Mouse (Mus musculus): ENCODE results near the gene Zfp467. TPM values are rescaled to one million over a fixed set of nuclear protein-coding genes. Genes with fewer than 3 reads are reported as not detected.

Gene Zfp467
- total and polyA plus RNA-seq, 3 experiments = 0.85 to 5.7 TPM; not detected in 1

- no peaks in the 10 kb centered on the region for H3K36me3 ChIP-seq (ENCODE audit: control insufficient read depth in 1 of 2, insufficient read depth in 2 of 2, low read length in 2 of 2)
- H3K4me1 ChIP-seq (ENCODE audit: control insufficient read depth in 1 of 2, insufficient read depth in 2 of 2, low read length in 2 of 2) = no peaks in the 10 kb centered on the region
- H3K27me3 ChIP-seq (ENCODE audit: control insufficient read depth in 1 of 2, insufficient read depth in 2 of 2, low read length in 2 of 2) = no peaks in the 10 kb centered on the region
- no peak overlapping the region for H3K9ac ChIP-seq (ENCODE audit: control insufficient read depth, low read depth, low read length, poor library complexity, severe bottlenecking)
- H3K79me2 ChIP-seq (ENCODE audit: control insufficient read depth, insufficient read depth, low read length, poor library complexity) = no peaks in the 10 kb centered on the region
- no peak overlapping the region for H3K27ac ChIP-seq (ENCODE audit: control insufficient read depth, low read depth, low read length)
- DNase-seq (ENCODE audit: low read depth, low spot score) = no peak
- H3K4me3 ChIP-seq (ENCODE audit: control insufficient read depth in 1 of 2, insufficient read depth in 1 of 2, low read depth in 2 of 2, low read length in 2 of 2) = no peak overlapping the region
- TF ChIP-seq MYC (IDR thresholded peaks at IDR 0.05; ENCODE audit: low read depth, low read length) (no peak), ZNF384 (IDR thresholded peaks at IDR 0.05; ENCODE audit: low read depth, low read length) (no peak), MAX (IDR thresholded peaks at IDR 0.05; ENCODE audit: low read length) (no peak), UBTF (IDR thresholded peaks at IDR 0.05; ENCODE audit: borderline replicate concordance, insufficient read depth, low read depth, low read length) (no peak), GATA1 (IDR thresholded peaks at IDR 0.05; ENCODE audit: low read depth, low read length) (no peak), MAZ (IDR thresholded peaks at IDR 0.05; ENCODE audit: low read depth, low read length) (no peak), KAT2A (conservative IDR thresholded peaks at IDR 0.05; ENCODE audit: low read depth, low read length) (no peak), USF1 (IDR thresholded peaks at IDR 0.05; ENCODE audit: low read depth, low read length) (no peak), MEF2A (IDR thresholded peaks at IDR 0.05; ENCODE audit: extremely low read depth, insufficient replicate concordance, low read depth, low read length, poor library complexity, severe bottlenecking) (no peak), HCFC1 (IDR thresholded peaks at IDR 0.05; ENCODE audit: low read depth, low read length) (no peak), POLR2AphosphoS2 (IDR thresholded peaks at IDR 0.05; ENCODE audit: low read length) (no peak), POLR2A (IDR thresholded peaks at IDR 0.05; ENCODE audit: control insufficient read depth in 1 of 2, insufficient read depth in 1 of 2, low read depth in 1 of 2, low read length in 2 of 2, poor library complexity in 1 of 2) (no peak), NRF1 (IDR thresholded peaks at IDR 0.05; ENCODE audit: insufficient read depth, low read depth, low read length, poor library complexity, severe bottlenecking) (no peak), MYB (IDR thresholded peaks at IDR 0.05; ENCODE audit: low read depth, low read length) (no peak)
- H3K9me3 ChIP-seq (replicated peaks; ENCODE audit: insufficient read depth, low read length) = no peaks in the 10 kb centered on the region
Measured at GRCm38 (mm10) chr6:48420647-48421046, 25.0 kb downstream of the Zfp467 start.

DNA sequence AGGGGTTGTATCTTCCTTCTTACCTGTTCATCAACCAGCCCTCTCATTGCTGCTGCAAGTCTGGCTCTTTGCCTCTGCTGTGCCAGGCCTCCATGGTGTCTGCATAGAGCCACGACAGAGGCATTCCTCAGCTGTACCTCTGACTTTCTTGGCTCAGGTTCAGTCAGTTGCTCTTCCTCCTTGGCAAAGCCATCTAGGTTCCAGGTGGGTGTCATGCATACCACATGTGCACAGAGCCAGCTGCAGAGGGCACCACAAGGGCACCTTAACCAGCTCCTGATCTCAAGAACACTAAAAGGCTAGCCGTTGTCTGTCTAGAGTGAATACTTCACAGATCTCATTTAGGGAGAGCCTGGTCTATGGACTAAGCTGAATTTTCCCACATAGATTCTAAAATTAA is 29.1 kb downstream of the Zfp467 start:
- no peaks in the 10 kb centered on the region for H3K79me2 ChIP-seq (ENCODE audit: control insufficient read depth, insufficient read depth, low read length, poor library complexity)
- H3K4me1 ChIP-seq (ENCODE audit: control insufficient read depth in 1 of 2, insufficient read depth in 2 of 2, low read length in 2 of 2) = no peaks in the 10 kb centered on the region
- no peak for DNase-seq (ENCODE audit: low read depth, low spot score)

More for the DNA sequence above, 29.1 kb downstream of the Zfp467 start:
- no peaks in the 10 kb centered on the region for H3K36me3 ChIP-seq (ENCODE audit: control insufficient read depth in 1 of 2, insufficient read depth in 2 of 2, low read length in 2 of 2)
- no peak overlapping the region for H3K27ac ChIP-seq (ENCODE audit: control insufficient read depth, low read depth, low read length)
- no peak for TF ChIP-seq POLR2A (IDR thresholded peaks at IDR 0.05; ENCODE audit: control insufficient read depth in 1 of 2, insufficient read depth in 1 of 2, low read depth in 1 of 2, low read length in 2 of 2, poor library complexity in 1 of 2)
- no peak for TF ChIP-seq SIN3A (IDR thresholded peaks at IDR 0.05; ENCODE audit: low read length)
- no peak for TF ChIP-seq ZKSCAN1 (IDR thresholded peaks at IDR 0.05; ENCODE audit: low read depth, low read length)
- TF ChIP-seq SMC3 (IDR thresholded peaks at IDR 0.05; ENCODE audit: low read depth, low read length) = no peak
- TF ChIP-seq TCF12 (IDR thresholded peaks at IDR 0.05; ENCODE audit: low read depth, low read length) = no peak
- TF ChIP-seq USF2 (IDR thresholded peaks at IDR 0.05; ENCODE audit: borderline replicate concordance in 1 of 2, insufficient read depth in 1 of 2, low read depth in 1 of 2, low read length in 2 of 2) = no peak
- TF ChIP-seq TAL1 (IDR thresholded peaks at IDR 0.05; ENCODE audit: low read length) = no peak
- TF ChIP-seq JUND (IDR thresholded peaks at IDR 0.05; ENCODE audit: low read depth, low read length) = no peak
- TF ChIP-seq POLR2AphosphoS2 (IDR thresholded peaks at IDR 0.05; ENCODE audit: low read length) = no peak
- H3K4me3 ChIP-seq (ENCODE audit: control insufficient read depth in 1 of 2, insufficient read depth in 1 of 2, low read depth in 2 of 2, low read length in 2 of 2) = no peak overlapping the region
- no peak overlapping the region for H3K9ac ChIP-seq (ENCODE audit: control insufficient read depth, low read depth, low read length, poor library complexity, severe bottlenecking)
- no peaks in the 10 kb centered on the region for H3K9me3 ChIP-seq (replicated peaks; ENCODE audit: insufficient read depth, low read length)
- no peaks in the 10 kb centered on the region for H3K27me3 ChIP-seq (ENCODE audit: control insufficient read depth in 1 of 2, insufficient read depth in 2 of 2, low read length in 2 of 2)

All from MEL (cell line).